ENCODE assay signal across 1 mouse cellular context in the genomic region with DNA sequence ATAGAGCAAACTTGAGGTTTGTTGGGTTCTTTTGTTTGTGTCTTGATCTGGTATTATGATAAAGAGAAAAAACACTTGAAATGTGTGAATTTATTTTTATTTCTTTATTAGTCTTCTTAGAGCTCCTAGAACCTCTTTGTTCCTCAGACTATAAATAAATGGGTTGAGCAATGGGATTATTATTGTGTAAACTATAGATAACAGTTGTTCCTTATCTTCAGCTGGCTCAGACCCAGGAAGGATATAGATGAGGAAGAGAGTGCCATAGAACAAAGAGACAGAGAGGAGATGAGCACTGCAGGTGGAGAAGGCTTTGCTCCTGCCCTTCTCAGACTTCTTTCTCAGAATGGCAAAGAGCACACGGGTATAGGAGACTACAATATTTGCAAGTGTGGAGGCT.
TF ChIP-seq lines count a peak whose summit lies in the region.

No protein-coding gene starts in this region.

TF ChIP-seq in MEL, 35 proteins besides CTCF, POLR2A, EP300 and RAD21 (continued from another document):
- no peak for TF ChIP-seq UBTF (IDR thresholded peaks at IDR 0.05; ENCODE audit: borderline replicate concordance, insufficient read depth, low read depth, low read length)
- TF ChIP-seq TCF12 (IDR thresholded peaks at IDR 0.05; ENCODE audit: low read depth, low read length), result peak; percentile 73
- peak; percentile 82 for TF ChIP-seq ETS1 (IDR thresholded peaks at IDR 0.05; ENCODE audit: low read depth, low read length)
- TF ChIP-seq HCFC1 (IDR thresholded peaks at IDR 0.05; ENCODE audit: low read depth, low read length), result no peak
- no peak for TF ChIP-seq JUND (IDR thresholded peaks at IDR 0.05; ENCODE audit: low read depth, low read length)
- TF ChIP-seq CHD1 (IDR thresholded peaks at IDR 0.05; ENCODE audit: low read depth, low read length), result no peak
- TF ChIP-seq E2F4 (IDR thresholded peaks at IDR 0.05; ENCODE audit: borderline replicate concordance, low read depth, low read length), result no peak
- TF ChIP-seq GABPA (IDR thresholded peaks at IDR 0.05; ENCODE audit: low read depth, low read length), result no peak
- no peak for TF ChIP-seq KAT2A (conservative IDR thresholded peaks at IDR 0.05; ENCODE audit: low read depth, low read length)
- TF ChIP-seq CHD2 (IDR thresholded peaks at IDR 0.05; ENCODE audit: low read length), result no peak
- peak; percentile 86 for TF ChIP-seq GATA1 (IDR thresholded peaks at IDR 0.05; ENCODE audit: low read depth, low read length)
